Mouse (Mus musculus): ENCODE measurements around the gene Agfg2. TPM values are rescaled to one million over a fixed set of nuclear protein-coding genes. Genes with fewer than 3 reads are reported as not detected.

Gene Agfg2
- polyA plus RNA-seq, 1 experiment: 41.3 TPM

DNA sequence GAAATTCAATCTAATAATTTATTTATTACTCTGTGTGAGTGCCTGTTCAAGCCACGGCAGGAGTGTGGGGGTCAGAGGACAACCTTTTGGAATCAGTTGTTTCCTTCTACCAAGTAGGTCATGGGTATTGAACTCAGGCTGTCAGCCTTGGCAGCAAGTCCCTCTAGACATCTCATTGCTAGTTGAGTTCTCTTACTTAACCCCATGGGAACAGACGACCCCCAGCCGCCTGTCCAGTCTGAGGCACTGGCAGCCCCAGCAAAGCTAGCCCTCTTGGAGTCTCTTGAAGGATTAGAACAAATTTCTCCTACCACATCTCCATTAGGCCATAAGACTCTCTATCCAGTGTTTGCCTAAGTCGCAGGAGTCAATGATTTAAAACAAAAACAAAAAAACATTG lies 4.8 kb downstream of the Agfg2 start:
- no peak for DNase-seq
- Histone ChIP-seq H3K27ac (ENCODE audit: insufficient read depth, low read length) (no peak overlapping the region), H3K4me3 (replicated peaks; ENCODE audit: insufficient read depth, low read depth, low read length) (no peak overlapping the region), H3K4me1 (ENCODE audit: control insufficient read depth, insufficient read depth, low read length) (peaks cover 5% of the 10 kb centered on the region; the same call in 1 of the 2 replicates), H3K27me3 (ENCODE audit: control insufficient read depth, insufficient read depth, low read length) (no peaks in the 10 kb centered on the region)
- TF ChIP-seq CTCF (IDR thresholded peaks at IDR 0.05; ENCODE audit: borderline replicate concordance, insufficient read depth, low read depth, low read length): no peak
- TF ChIP-seq POLR2A (IDR thresholded peaks at IDR 0.05; ENCODE audit: borderline replicate concordance, insufficient read depth, low read length): no peak
- 84% methylated on average over 4 of the region's 4 CpGs for WGBS

DNA sequence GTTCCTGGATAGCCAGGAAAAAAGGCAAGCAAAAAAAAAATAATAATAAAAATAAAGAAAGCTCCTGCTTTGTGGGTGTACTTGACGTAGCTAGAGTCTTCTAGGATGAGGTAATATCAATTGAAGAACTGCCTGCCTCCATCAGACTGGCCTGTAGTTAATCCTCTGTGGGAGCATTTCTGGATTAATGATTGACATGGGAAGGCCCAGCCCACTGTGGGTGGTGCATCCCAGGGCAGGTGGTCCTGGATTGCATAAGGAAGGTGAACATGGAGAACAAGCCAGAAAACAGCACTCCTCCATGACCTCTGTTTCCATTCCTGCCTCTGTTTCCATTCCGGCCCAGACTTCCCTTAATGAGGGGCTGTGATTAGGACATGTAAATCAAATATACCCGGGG lies 5.8 kb downstream of the Agfg2 start:
- Histone ChIP-seq H3K27ac (ENCODE audit: insufficient read depth, low read length) (no peak overlapping the region), H3K27me3 (ENCODE audit: control insufficient read depth, insufficient read depth, low read length) (no peaks in the 10 kb centered on the region), H3K4me1 (ENCODE audit: control insufficient read depth, insufficient read depth, low read length) (peaks cover 3% of the 10 kb centered on the region; the same call in 1 of the 2 replicates), H3K4me3 (replicated peaks; ENCODE audit: insufficient read depth, low read depth, low read length) (no peak overlapping the region)
- DNase-seq: no peak
- TF ChIP-seq CTCF (IDR thresholded peaks at IDR 0.05; ENCODE audit: borderline replicate concordance, insufficient read depth, low read depth, low read length): no peak
- TF ChIP-seq POLR2A (IDR thresholded peaks at IDR 0.05; ENCODE audit: borderline replicate concordance, insufficient read depth, low read length): no peak
- WGBS: 88% methylated on average over 3 of the region's 3 CpGs

- TF ChIP-seq CTCF (IDR thresholded peaks at IDR 0.05; ENCODE audit: borderline replicate concordance, insufficient read depth, low read depth, low read length) (no peak), POLR2A (IDR thresholded peaks at IDR 0.05; ENCODE audit: borderline replicate concordance, insufficient read depth, low read length) (no peak)
- Histone ChIP-seq H3K4me3 (replicated peaks; ENCODE audit: insufficient read depth, low read depth, low read length) (no peak overlapping the region), H3K27ac (ENCODE audit: insufficient read depth, low read length) (no peak overlapping the region), H3K4me1 (ENCODE audit: control insufficient read depth, insufficient read depth, low read length) (no peaks in the 10 kb centered on the region), H3K27me3 (ENCODE audit: control insufficient read depth, insufficient read depth, low read length) (no peaks in the 10 kb centered on the region)
- 84% methylated on average over 8 of the region's 8 CpGs for WGBS
- no peak for DNase-seq
These were observed 6.7 kb downstream of the Agfg2 start for GRCm38 (mm10) chr5:137677859-137678258.

DNA sequence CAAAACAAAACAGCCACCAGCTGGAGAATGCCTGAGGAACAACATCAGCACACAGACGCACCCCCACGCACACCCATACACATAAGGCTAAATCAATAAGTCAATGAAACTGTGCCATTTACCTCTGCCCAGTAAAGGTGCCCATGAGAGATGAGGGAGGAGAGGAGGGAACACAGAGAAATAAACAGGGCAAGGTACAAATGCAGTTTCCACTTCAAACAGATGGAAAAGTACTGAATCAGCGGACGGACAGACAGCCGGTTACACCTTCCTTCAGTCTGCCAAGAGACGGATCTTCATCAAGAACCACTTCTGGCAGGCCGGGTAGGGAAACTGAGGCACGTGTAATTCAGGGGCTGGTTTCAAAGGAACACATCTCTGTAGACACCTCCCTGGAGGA lies 9.7 kb downstream of the Agfg2 start:
- no peak for DNase-seq
- H3K27me3 ChIP-seq (ENCODE audit: control insufficient read depth, insufficient read depth, low read length): no peaks in the 10 kb centered on the region
- no peak overlapping the region for H3K27ac ChIP-seq (ENCODE audit: insufficient read depth, low read length)
- no peak overlapping the region for H3K4me3 ChIP-seq (replicated peaks; ENCODE audit: insufficient read depth, low read depth, low read length)
- WGBS: 96% methylated on average over 8 of the region's 8 CpGs
- H3K4me1 ChIP-seq (ENCODE audit: control insufficient read depth, insufficient read depth, low read length): no peaks in the 10 kb centered on the region
- TF ChIP-seq CTCF (IDR thresholded peaks at IDR 0.05; ENCODE audit: borderline replicate concordance, insufficient read depth, low read depth, low read length) (no peak), POLR2A (IDR thresholded peaks at IDR 0.05; ENCODE audit: borderline replicate concordance, insufficient read depth, low read length) (no peak)

DNA sequence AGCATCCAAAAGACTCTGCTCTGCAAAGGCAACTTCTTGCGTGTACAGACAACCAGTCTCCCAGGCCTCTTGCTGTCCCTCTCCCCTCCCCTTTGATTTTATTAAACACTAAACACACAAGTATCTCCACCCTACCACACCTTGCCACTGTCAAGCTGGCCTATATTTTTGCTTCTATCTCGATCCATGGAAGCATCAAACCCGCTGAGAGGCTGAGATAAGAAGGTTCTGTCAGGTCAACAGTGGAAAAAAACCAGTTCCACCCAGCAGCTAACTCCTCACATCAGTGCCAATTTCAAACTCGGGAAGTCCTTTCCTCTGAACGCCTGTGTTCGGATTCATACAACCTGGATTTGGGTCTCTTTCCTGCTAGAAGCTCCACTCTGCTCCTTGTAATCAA lies 11.5 kb downstream of the Agfg2 start:
- no peak for DNase-seq
- 84% methylated on average over 6 of the region's 6 CpGs for WGBS
- Histone ChIP-seq H3K27ac (ENCODE audit: insufficient read depth, low read length) (no peak overlapping the region), H3K27me3 (ENCODE audit: control insufficient read depth, insufficient read depth, low read length) (no peaks in the 10 kb centered on the region), H3K4me3 (replicated peaks; ENCODE audit: insufficient read depth, low read depth, low read length) (no peak overlapping the region), H3K4me1 (ENCODE audit: control insufficient read depth, insufficient read depth, low read length) (no peaks in the 10 kb centered on the region)
- TF ChIP-seq CTCF (IDR thresholded peaks at IDR 0.05; ENCODE audit: borderline replicate concordance, insufficient read depth, low read depth, low read length) (no peak), POLR2A (IDR thresholded peaks at IDR 0.05; ENCODE audit: borderline replicate concordance, insufficient read depth, low read length) (no peak)

DNA sequence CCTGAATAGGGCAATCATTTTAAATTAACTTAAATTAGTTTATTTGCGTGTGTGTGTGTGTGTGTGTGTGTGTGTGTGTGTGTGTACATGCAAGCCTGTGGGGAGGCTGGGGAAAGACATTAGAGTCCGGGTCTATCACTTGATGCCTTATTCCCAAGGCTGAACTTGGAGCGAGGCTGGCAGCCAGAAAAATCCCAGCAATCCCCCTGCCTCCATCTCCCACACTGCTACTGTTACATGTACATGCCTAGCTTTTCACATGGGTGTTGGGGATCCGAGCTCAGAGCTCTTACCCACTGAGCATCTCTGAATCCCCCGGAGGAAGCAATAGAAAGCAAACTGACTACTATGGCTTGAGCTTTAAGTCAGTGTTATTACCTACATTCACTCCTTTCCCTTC lies 12.2 kb downstream of the Agfg2 start:
- no peak for DNase-seq
- WGBS: 75% methylated on average over 5 of the region's 5 CpGs
- no peaks in the 10 kb centered on the region for H3K27me3 ChIP-seq (ENCODE audit: control insufficient read depth, insufficient read depth, low read length)
- no peak overlapping the region for H3K4me3 ChIP-seq (replicated peaks; ENCODE audit: insufficient read depth, low read depth, low read length)
- H3K4me1 ChIP-seq (ENCODE audit: control insufficient read depth, insufficient read depth, low read length): no peaks in the 10 kb centered on the region
- H3K27ac ChIP-seq (ENCODE audit: insufficient read depth, low read length): no peak overlapping the region
- TF ChIP-seq POLR2A (IDR thresholded peaks at IDR 0.05; ENCODE audit: borderline replicate concordance, insufficient read depth, low read length) (no peak), CTCF (IDR thresholded peaks at IDR 0.05; ENCODE audit: borderline replicate concordance, insufficient read depth, low read depth, low read length) (no peak)

DNA sequence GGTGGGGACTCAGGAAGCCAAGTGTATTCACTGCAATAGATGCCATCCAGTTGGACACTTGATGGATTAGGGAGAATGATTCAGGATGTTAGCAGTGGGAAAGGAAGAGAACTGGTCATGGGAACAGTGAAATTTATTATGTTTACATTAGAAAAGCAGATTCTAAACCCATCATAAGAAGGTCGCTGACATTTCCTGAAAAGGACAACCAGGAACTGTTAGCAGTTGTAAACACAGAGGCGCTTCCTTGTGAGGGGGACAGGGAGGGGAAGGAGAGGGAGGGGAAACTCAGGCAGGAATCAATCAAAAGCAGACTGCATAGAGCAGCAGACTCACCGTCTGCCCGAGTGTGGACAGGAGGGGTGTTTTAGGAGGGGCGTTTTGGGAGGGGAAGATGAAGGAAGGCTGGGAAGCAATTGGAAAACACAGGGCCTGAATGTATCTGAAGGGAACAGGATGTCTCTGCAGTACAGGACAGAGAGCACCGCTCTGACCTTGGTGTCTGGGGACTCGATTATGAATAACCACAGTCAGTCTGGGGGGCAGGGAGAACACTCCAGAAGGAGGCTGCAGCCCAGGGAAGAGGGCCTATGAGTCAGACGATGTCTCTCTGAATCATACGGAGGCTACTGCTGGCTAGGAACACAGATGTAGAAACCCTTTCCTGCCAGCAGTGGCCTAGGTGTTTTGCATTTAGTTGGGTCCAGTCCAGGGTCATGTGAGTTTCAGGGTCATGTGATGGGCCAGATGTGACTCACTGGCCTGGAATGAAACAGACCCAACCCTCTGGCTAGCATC lies 12.9 kb downstream of the Agfg2 start:
- no peak for DNase-seq
- Histone ChIP-seq H3K4me1 (ENCODE audit: control insufficient read depth, insufficient read depth, low read length) (no peaks in the 10 kb centered on the region), H3K27me3 (ENCODE audit: control insufficient read depth, insufficient read depth, low read length) (no peaks in the 10 kb centered on the region), H3K27ac (ENCODE audit: insufficient read depth, low read length) (no peak overlapping the region; the same call in 1 of the 2 replicates), H3K4me3 (replicated peaks; ENCODE audit: insufficient read depth, low read depth, low read length) (no peak overlapping the region)
- TF ChIP-seq POLR2A (IDR thresholded peaks at IDR 0.05; ENCODE audit: borderline replicate concordance, insufficient read depth, low read length): no peak
- no peak for TF ChIP-seq CTCF (IDR thresholded peaks at IDR 0.05; ENCODE audit: borderline replicate concordance, insufficient read depth, low read depth, low read length)
- 36% methylated on average over 9 of the region's 9 CpGs for WGBS

DNA sequence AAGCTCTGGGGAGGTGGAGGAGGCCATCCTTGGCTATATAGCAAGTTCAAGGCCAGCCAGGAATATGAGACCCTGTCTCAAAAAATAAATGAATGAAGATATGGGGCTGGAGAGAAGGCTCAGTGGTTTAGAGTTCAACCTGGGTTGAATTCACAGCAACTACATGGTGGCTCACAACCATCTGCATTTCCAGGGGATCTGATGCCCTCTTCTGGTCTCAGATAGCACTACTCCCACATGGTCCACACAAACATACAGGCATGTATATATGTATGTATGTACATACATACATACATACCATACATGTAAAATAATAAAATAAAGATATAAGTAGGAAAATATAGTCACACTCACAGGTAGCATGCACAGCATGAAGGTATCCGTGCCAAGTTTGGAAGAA lies 14.3 kb downstream of the Agfg2 start:
- DNase-seq: no peak
- H3K4me1 ChIP-seq (ENCODE audit: control insufficient read depth, insufficient read depth, low read length): no peaks in the 10 kb centered on the region
- no peak overlapping the region for H3K27ac ChIP-seq (ENCODE audit: insufficient read depth, low read length)
- H3K27me3 ChIP-seq (ENCODE audit: control insufficient read depth, insufficient read depth, low read length): no peaks in the 10 kb centered on the region
- 55% methylated on average over 1 of the region's 1 CpGs for WGBS
- TF ChIP-seq POLR2A (IDR thresholded peaks at IDR 0.05; ENCODE audit: borderline replicate concordance, insufficient read depth, low read length) (no peak), CTCF (IDR thresholded peaks at IDR 0.05; ENCODE audit: borderline replicate concordance, insufficient read depth, low read depth, low read length) (0 out of 2 replicates have a peak, but pooled peaks have one; percentile 3)
- H3K4me3 ChIP-seq (replicated peaks; ENCODE audit: insufficient read depth, low read depth, low read length): no peak overlapping the region

All from cerebellum, adult 2 months (tissue).